Mouse (Mus musculus) heart, embryonic 11.5 days (tissue): Measurements from ENCODE around the gene Mboat2. TPM values are rescaled to one million over a fixed set of nuclear protein-coding genes. Genes with fewer than 3 reads are reported as not detected.

Source experiments
- ATAC-seq: fragments of 200-750 bp; cut with Nextera tagmentation; replicated peaks from 2 replicates; pipeline ENCODE4 v1.8.0; 2017; ENCODE audit warnings: moderate library complexity; ENCODE audit not compliant: insufficient number of reproducible peaks, low FRiP score, low TSS enrichment
- H3K27ac ChIP-seq: fragments of 300-500 bp; sonication (generic); 2 replicates; pipeline ENCODE4 v1.5.1; 2014; ENCODE audit warnings: mild to moderate bottlenecking, low read depth, low read length
- H3K27me3 ChIP-seq: fragments of 300-500 bp; sonication (generic); 2 replicates; pipeline ENCODE4 v1.6.1; 2014; ENCODE audit warnings: mild to moderate bottlenecking, low read length, mixed read lengths; ENCODE audit not compliant: control insufficient read depth, insufficient read depth
- H3K36me3 ChIP-seq: fragments of 300-500 bp; sonication (generic); 2 replicates; pipeline ENCODE4 v1.6.1; 2014; ENCODE audit warnings: mild to moderate bottlenecking, low read length, moderate library complexity, mixed read lengths; ENCODE audit not compliant: control insufficient read depth, insufficient read depth
- H3K4me1 ChIP-seq: fragments of 300-500 bp; sonication (generic); 2 replicates; pipeline ENCODE4 v1.6.1; 2014; ENCODE audit warnings: low read length; ENCODE audit not compliant: control insufficient read depth, insufficient read depth
- H3K4me2 ChIP-seq: fragments of 300-500 bp; sonication (generic); 2 replicates; pipeline ENCODE4 v1.6.1; 2014; ENCODE audit warnings: mild to moderate bottlenecking, moderate library complexity
- H3K4me3 ChIP-seq: fragments of 300-500 bp; sonication (generic); 2 replicates; pipeline ENCODE4 v1.5.1; 2014; ENCODE audit warnings: low read depth, low read length
- H3K9ac ChIP-seq: fragments of 300-500 bp; sonication (generic); 2 replicates; pipeline ENCODE4 v1.6.1; 2014; ENCODE audit warnings: mild to moderate bottlenecking, low read depth, low read length, moderate library complexity
- H3K9me3 ChIP-seq: fragments of 300-500 bp; sonication (generic); replicated peaks from 2 replicates; pipeline ENCODE4 v1.6.1; 2016; ENCODE audit warnings: low read length; ENCODE audit not compliant: control insufficient read depth
- WGBS: fragments of 180-500 bp; shearing (Covaris S2); extraction: QIAGEN DNeasy Blood & Tissue Kit; methylation state at CpG from one replicate; pipeline ENCODE4 v1.1.7; 2014; ENCODE audit not compliant: insufficient replicate concordance; 5-methylcytosine and 5-hydroxymethylcytosine counted together
- polyA plus RNA-seq: library from polyadenylated mRNA; unstranded; fragments of >200 nt; fragmentation: Nextera tagmentation; extraction: Ambion mirVana; gene quantifications from 2 replicates; pipeline ENCODE4 v1.2.1, GENCODE M21; 2014

The Mboat2 gene
- polyA plus RNA-seq, 1 experiment from 2014 or later, result 39.1 TPM

GRCm38 (mm10) chr12:24972371-24973350 lies 142.0 kb downstream of the Mboat2 start:
- Histone ChIP-seq H3K9me3 (no peaks in the 10 kb centered on the region), H3K9ac (no peak overlapping the region), H3K36me3 (no peaks in the 10 kb centered on the region), H3K27ac (no peak overlapping the region), H3K4me3 (no peak overlapping the region), H3K27me3 (no peaks in the 10 kb centered on the region), H3K4me1 (peaks cover 21% of the 10 kb centered on the region), H3K4me2 (no peak overlapping the region)
- no peak for ATAC-seq
- 57% methylated on average over 8 of the region's 8 CpGs for WGBS

- Histone ChIP-seq H3K27me3 (no peaks in the 10 kb centered on the region), H3K4me1 (peaks cover 21% of the 10 kb centered on the region), H3K4me3 (no peak overlapping the region), H3K9me3 (no peaks in the 10 kb centered on the region), H3K4me2 (no peak overlapping the region; the same call in 1 of the 2 replicates), H3K9ac (no peak overlapping the region), H3K27ac (no peak overlapping the region), H3K36me3 (no peaks in the 10 kb centered on the region)
- no peak for ATAC-seq
- 37% methylated on average over 5 of the region's 5 CpGs for WGBS
Measured at GRCm38 (mm10) chr12:24973586-24973985, 142.9 kb downstream of the Mboat2 start.

- Histone ChIP-seq H3K9ac (peak within 1 kb of the TSS; percentile 83), H3K4me3 (peak within 1 kb of the TSS; percentile 86), H3K9me3 (no peaks in the 10 kb centered on the region), H3K27ac (peak within 1 kb of the TSS; percentile 91), H3K4me1 (peaks cover 21% of the 10 kb centered on the region), H3K4me2 (peak within 1 kb of the TSS; percentile 62), H3K27me3 (no peaks in the 10 kb centered on the region), H3K36me3 (no peaks in the 10 kb centered on the region)
- WGBS, result 15% methylated on average over 29 of the region's 29 CpGs
- peak; percentile 92 for ATAC-seq
Measured at GRCm38 (mm10) chr12:24974446-24975114, 143.9 kb downstream of the Mboat2 start, which contains the start of gene Kidins220. TSS of gene Kidins220 (plus strand) at chr12:24974925.

GRCm38 (mm10) chr12:24975115-24975733 lies 144.5 kb downstream of the Mboat2 start:
- Histone ChIP-seq H3K36me3 (no peaks in the 10 kb centered on the region), H3K4me2 (peak overlapping the region; percentile 62), H3K9me3 (no peaks in the 10 kb centered on the region), H3K27ac (peak overlapping the region; percentile 91), H3K4me1 (peaks cover 21% of the 10 kb centered on the region), H3K27me3 (no peaks in the 10 kb centered on the region), H3K9ac (peak overlapping the region; percentile 83), H3K4me3 (peak overlapping the region; percentile 86)
- peak; percentile 55 for ATAC-seq
- WGBS, result under 1% methylated on average over 19 of the region's 31 CpGs

- Histone ChIP-seq H3K4me2 (no peak overlapping the region), H3K27ac (no peak overlapping the region), H3K4me3 (no peak overlapping the region), H3K27me3 (no peaks in the 10 kb centered on the region), H3K36me3 (peaks cover 5% of the 10 kb centered on the region; the same call in 1 of the 2 replicates), H3K9ac (no peak overlapping the region), H3K9me3 (no peaks in the 10 kb centered on the region), H3K4me1 (peaks cover 17% of the 10 kb centered on the region; the same call in 1 of the 2 replicates)
- WGBS, result 42% methylated on average over 5 of the region's 5 CpGs
- no peak for ATAC-seq
Measured at GRCm38 (mm10) chr12:24985226-24985625, 154.5 kb downstream of the Mboat2 start.

- Histone ChIP-seq H3K27me3 (no peaks in the 10 kb centered on the region), H3K27ac (no peak overlapping the region), H3K4me3 (no peak overlapping the region), H3K4me2 (no peak overlapping the region), H3K36me3 (peaks cover 24% of the 10 kb centered on the region), H3K4me1 (no peaks in the 10 kb centered on the region), H3K9ac (no peak overlapping the region), H3K9me3 (no peaks in the 10 kb centered on the region)
- no peak for ATAC-seq
- WGBS, result 93% methylated on average over 4 of the region's 4 CpGs
Measured at GRCm38 (mm10) chr12:24995350-24995749, 164.7 kb downstream of the Mboat2 start.

- Histone ChIP-seq H3K9me3 (no peaks in the 10 kb centered on the region), H3K36me3 (peaks cover 34% of the 10 kb centered on the region), H3K27me3 (no peaks in the 10 kb centered on the region), H3K4me1 (no peaks in the 10 kb centered on the region), H3K4me3 (no peak overlapping the region), H3K4me2 (no peak overlapping the region), H3K27ac (no peak overlapping the region), H3K9ac (no peak overlapping the region)
- ATAC-seq, result no peak
- 82% methylated on average over 6 of the region's 6 CpGs for WGBS
Measured at GRCm38 (mm10) chr12:25005350-25005749, 174.7 kb downstream of the Mboat2 start.

GRCm38 (mm10) chr12:25009957-25010356 lies 179.3 kb downstream of the Mboat2 start:
- no peaks in the 10 kb centered on the region for H3K9me3 ChIP-seq
- no peaks in the 10 kb centered on the region; the same call in 1 of the 2 replicates for H3K4me1 ChIP-seq
- H3K4me3 ChIP-seq, result no peak overlapping the region
- H3K4me2 ChIP-seq, result no peak overlapping the region
- no peak for ATAC-seq
- no peak overlapping the region for H3K9ac ChIP-seq
- WGBS, result 34% methylated on average over 9 of the region's 9 CpGs
- no peaks in the 10 kb centered on the region for H3K27me3 ChIP-seq
- peaks cover 17% of the 10 kb centered on the region for H3K36me3 ChIP-seq
- no peak overlapping the region for H3K27ac ChIP-seq
